Mouse (Mus musculus): Measurements from ENCODE around the gene Grb14. TPM values are rescaled to one million over a fixed set of nuclear protein-coding genes. Genes with fewer than 3 reads are reported as not detected.

Gene Grb14
- total RNA-seq, 4 experiments from 2014 or later = 199 to 254 (median 223) TPM

- DNase-seq (ENCODE audit: low spot score) = no peak
These were observed 49.2 kb downstream of the Grb14 start for GRCm38 (mm10) chr2:64975546-64975945.

GRCm38 (mm10) chr2:64974549-64974948, 50.2 kb downstream of the Grb14 start:
- DNase-seq (ENCODE audit: low spot score) = no peak

DNA sequence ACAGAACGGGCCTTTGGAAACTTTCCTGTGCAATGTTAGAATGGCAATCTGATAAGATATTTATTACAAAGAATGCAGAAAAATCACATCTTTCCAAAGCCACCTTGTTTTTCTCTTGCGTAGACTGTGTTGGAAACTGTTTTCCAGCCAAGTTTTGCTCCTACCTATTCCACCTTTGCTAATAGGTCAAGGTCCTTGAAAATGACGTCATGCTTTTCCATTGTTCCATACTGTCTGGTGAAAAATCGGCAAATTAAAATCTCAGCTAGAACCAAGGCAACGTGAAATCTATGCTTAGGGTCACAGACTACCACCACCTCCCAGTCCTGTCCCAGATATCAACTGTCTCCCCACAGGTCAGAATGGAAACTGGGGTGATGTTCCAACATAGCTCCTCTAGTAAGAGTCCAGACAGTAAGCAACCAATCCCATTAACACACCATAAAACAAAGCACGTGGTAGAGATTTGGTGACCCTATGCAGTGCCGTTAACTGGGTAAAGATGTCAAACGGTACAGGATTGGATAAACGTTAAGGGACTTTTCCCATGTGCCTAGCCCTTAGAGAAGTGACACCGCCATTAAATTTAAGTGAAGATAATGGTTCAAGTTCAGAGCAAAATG, 50.9 kb downstream of the Grb14 start:
- no peak for DNase-seq (ENCODE audit: low spot score)

- DNase-seq (ENCODE audit: low spot score) = no peak
These were observed 51.7 kb downstream of the Grb14 start for GRCm38 (mm10) chr2:64973125-64973524.

DNA sequence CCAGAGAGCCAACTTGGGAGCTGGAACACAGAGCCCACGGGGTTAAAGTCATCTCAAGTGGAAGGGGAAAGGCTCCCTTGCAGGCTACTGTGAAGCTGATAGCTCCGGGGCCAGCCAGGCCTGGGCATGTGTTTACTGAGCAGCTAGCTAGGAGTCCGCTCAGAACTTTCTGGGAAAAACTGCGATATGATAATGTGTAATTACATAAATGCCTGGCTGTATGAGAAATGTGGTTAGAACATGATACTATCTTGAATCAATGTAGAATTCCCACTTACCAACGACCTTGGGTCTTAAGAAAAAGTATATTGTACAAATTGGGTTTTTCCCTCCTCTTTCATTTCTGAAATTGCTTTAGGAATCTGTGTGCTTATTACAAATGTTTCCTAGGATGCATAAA, 53.0 kb downstream of the Grb14 start:
- no peak for DNase-seq (ENCODE audit: low spot score)

DNA sequence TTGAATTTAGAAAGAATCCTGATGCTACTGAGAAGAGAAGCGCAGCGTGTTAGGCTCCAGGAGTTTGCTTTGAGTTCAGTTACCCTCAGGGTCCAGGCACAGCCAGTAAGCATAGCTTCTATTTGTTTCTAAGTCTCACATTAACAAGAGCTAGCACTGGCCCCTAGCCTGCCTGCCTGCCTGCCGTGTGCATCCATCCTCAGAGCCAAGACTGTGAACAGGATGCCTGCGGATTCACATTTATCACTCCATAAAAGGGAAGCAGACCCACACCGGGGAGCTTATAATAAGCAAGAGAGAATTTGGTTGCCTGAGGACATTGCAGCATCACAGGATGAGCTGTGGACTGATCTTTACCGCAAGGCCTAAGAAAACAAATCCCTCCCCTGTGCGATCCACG, 53.8 kb downstream of the Grb14 start:
- DNase-seq (ENCODE audit: low spot score) = no peak

GRCm38 (mm10) chr2:64966893-64967444, 57.8 kb downstream of the Grb14 start:
- no peak for DNase-seq (ENCODE audit: low spot score)

GRCm38 (mm10) chr2:64966323-64966722, 58.5 kb downstream of the Grb14 start:
- DNase-seq (ENCODE audit: low spot score) = peak; percentile 65

DNA sequence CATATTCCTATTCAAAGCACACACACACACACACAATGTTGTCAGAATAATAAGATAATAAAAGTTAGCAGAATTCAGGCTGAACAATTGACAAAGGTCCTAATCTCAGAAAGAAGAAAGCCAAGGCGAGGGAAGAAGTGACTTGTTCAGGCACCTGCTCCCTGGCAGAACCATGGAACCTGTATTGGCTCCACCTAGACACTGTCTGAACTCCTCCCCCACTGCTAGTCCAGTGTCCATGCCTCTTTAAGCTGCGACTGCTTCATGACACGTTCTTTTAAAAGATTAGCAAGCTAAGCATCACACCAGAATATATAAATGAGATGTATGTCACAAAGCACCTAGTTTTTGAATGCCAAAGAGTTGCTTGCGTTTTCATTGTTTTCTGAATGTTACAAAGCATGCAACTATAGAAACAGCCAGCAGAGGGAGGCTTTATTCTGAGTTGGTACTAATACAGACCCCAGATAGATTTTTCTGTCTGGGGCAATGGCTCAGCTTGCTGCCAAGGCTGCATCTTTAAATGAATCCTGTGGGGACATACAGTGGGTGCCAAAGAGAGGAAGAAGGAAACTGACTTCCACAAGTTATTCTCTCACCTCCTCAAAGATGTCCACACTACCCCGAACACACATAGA, 59.4 kb downstream of the Grb14 start:
- peak; percentile 28 for DNase-seq (ENCODE audit: low spot score)

DNA sequence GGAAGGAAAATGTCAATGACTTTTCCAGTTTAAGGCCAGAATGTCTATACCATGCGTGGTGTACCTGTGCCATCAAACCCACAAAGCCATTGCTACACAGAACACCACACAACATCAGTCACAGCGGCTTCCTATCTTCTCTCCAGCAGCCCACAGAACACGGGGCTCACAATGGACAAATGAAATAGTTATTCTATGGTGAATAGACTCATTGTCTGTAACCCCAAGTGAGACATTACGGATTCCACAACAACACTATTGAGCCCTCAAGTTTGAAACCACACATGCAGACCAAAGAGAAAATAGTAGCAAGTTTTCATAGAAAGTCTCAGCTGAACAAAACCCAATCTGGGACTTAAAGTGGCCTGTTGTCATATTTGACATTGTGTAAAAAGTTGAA, 62.6 kb downstream of the Grb14 start:
- DNase-seq (ENCODE audit: low spot score) = no peak

- DNase-seq (ENCODE audit: low spot score) = no peak
These were observed 63.4 kb downstream of the Grb14 start for GRCm38 (mm10) chr2:64961381-64961780.

DNA sequence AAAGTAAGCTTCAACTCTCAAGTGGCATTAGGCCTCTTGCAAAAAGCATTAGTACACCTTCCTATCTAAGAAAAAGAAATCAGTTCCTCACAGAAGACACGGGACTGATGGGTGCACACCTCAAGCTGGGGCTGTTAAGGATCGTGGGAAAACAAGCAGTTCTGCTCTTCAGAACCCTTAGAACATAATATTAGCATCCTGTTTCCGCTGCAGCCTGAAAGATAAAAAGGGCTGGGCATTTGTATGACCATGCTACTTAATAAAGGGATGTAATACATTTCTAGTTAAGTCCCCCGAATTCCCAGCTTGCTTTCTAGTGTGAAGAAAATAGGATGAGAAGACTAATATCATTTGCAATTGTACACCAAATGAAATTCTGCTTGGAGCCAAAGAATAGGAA, 65.1 kb downstream of the Grb14 start:
- no peak for DNase-seq (ENCODE audit: low spot score)

- no peak for DNase-seq (ENCODE audit: low spot score)
These were observed 69.3 kb downstream of the Grb14 start for GRCm38 (mm10) chr2:64955441-64955840.

DNA sequence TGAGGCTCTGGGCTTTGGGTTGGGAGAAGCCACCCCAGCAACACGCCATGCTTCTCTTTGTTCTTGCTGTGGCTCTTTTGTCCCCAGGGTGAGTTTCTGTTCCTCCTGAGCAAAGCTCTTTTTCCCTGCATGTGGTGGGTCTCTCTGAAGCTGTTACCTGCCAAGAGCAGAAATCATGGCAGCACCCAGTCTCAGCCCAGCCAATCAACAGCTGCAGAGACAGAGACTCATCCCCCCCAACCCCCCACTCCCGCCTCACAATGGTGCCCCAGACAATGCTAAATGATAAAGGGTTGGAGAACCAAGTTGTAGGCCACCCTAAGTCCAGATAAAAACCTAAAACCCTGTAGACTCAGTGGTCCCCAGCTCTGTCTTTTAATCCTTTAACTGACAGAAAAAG, 75.6 kb downstream of the Grb14 start:
- no peak for DNase-seq (ENCODE audit: low spot score)

GRCm38 (mm10) chr2:64948418-64949169, 76.2 kb downstream of the Grb14 start:
- DNase-seq (ENCODE audit: low spot score) = no peak

GRCm38 (mm10) chr2:64947484-64947883, 77.3 kb downstream of the Grb14 start:
- no peak for DNase-seq (ENCODE audit: low spot score)

DNA sequence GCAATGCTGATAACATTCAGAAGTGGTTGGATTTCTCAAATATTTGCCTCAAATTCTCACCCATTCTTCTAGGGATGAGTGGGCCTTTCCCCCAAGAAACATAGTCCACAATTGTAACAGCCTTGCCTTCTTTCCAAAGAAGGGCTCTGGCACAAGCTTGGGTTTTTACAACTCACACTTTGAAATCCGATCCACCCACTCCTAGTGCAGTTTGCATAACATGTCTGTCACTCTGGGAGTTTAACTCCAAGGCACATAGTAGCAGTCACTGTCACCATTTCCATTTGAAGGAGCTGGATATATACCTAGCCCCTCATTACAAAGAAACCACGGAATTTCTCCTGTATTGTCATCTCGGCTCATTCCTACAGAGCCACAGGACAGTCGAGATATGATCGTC, 103.9 kb downstream of the Grb14 start:
- no peak for DNase-seq (ENCODE audit: low spot score)

DNA sequence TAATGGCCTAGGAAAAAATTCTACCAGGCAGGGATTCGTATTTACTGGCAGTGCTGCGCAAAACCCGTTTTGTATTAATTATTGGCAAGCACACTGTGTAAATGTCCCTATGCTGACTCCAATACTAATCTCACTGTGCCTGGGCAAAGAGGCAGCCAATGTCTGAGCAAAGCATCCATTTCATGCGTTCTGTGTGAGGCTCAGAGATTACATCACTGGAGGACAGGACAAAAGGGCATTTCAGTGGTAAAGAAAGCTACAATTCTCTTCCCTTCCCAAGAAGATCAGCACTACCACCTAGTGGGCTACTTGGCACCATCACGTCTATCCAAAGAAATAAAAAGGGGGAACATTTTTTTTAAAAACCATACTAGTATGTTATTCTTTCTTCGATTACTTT, 109.3 kb downstream of the Grb14 start:
- no peak for DNase-seq (ENCODE audit: low spot score)

- DNase-seq (ENCODE audit: low spot score) = no peak
These were observed 119.9 kb downstream of the Grb14 start for GRCm38 (mm10) chr2:64904877-64905276.

DNA sequence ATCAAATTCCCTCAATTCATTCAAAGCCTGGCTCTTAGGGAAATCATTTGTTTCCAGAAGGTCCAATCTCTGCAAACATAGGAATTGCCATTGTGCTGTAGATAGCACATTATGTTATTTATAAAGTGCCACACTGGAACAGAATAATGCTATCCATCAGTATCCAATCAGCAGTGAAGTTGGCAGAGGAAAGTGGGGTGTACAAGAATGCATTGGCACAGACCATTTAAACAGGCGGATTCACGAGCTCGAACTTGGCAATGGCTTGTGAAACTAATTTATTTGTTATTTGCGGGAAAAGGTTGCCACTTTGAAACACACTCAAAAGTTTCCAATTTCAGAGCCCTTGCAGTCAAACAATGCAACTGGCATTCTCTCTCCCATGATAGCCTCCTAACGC, 126.9 kb downstream of the Grb14 start:
- no peak for DNase-seq (ENCODE audit: low spot score)

- no peak for DNase-seq (ENCODE audit: low spot score)
These were observed 131.6 kb downstream of the Grb14 start for GRCm38 (mm10) chr2:64893233-64893632.

- no peak for DNase-seq (ENCODE audit: low spot score)
These were observed 137.6 kb downstream of the Grb14 start for GRCm38 (mm10) chr2:64887098-64887757.
